Mouse (Mus musculus) heart, postnatal 0 days (tissue): ENCODE results near the gene Ptx4. TPM values are rescaled to one million over a fixed set of nuclear protein-coding genes. Genes with fewer than 3 reads are reported as not detected.
"Not testable (repeated sequence)": the region's sequence is repeated elsewhere in the genome, so short reads cannot be mapped to it uniquely, and the experiment has no call there.

Experiments used
- ATAC-seq: fragments of 200-750 bp; cut with Nextera tagmentation; 2 replicates; pipeline ENCODE4 v1.8.0; 2017; ENCODE audit warnings: low read depth, moderate number of reproducible peaks, moderate library complexity; ENCODE audit not compliant: insufficient read depth
- DNase-seq: peaks from one replicate; pipeline ENCODE4 v3.0.0-alpha.2; 2016; ENCODE audit warnings: low spot score
- H3K27ac ChIP-seq: fragments of 300-500 bp; sonication (generic); 2 replicates; pipeline ENCODE4 v1.5.1; 2014; ENCODE audit warnings: low read depth, mild to moderate bottlenecking
- H3K27me3 ChIP-seq: fragments of 300-500 bp; sonication (generic); 2 replicates; pipeline ENCODE4 v1.6.1; 2014; ENCODE audit warnings: low read length, mixed read lengths; ENCODE audit not compliant: control insufficient read depth, insufficient read depth
- H3K36me3 ChIP-seq: fragments of 300-500 bp; sonication (generic); replicated peaks from 2 replicates; pipeline ENCODE4 v1.6.1; 2014; ENCODE audit warnings: low read length, mixed read lengths; ENCODE audit not compliant: control insufficient read depth, insufficient read depth
- H3K4me1 ChIP-seq: fragments of 300-500 bp; sonication (generic); 2 replicates; pipeline ENCODE4 v1.6.1; 2014; ENCODE audit warnings: antibody characterized with exemption; ENCODE audit not compliant: control insufficient read depth, insufficient read depth
- H3K4me2 ChIP-seq: fragments of 300-500 bp; sonication (generic); 2 replicates; pipeline ENCODE4 v1.6.1; 2014; ENCODE audit warnings: low read depth, mild to moderate bottlenecking, low read length, moderate library complexity
- H3K4me3 ChIP-seq: fragments of 300-500 bp; sonication (generic); 2 replicates; pipeline ENCODE4 v1.5.1; 2014; ENCODE audit warnings: low read depth, low read length
- H3K9ac ChIP-seq: fragments of 300-500 bp; sonication (generic); replicated peaks from 2 replicates; pipeline ENCODE4 v1.6.1; 2014; ENCODE audit warnings: low read depth, low read length, mixed read lengths
- H3K9me3 ChIP-seq: fragments of 300-500 bp; sonication (generic); replicated peaks from 2 replicates; pipeline ENCODE4 v1.6.1; 2016; ENCODE audit warnings: low read length; ENCODE audit not compliant: control insufficient read depth
- CTCF ChIP-seq: IDR thresholded peaks from 2 replicates; pipeline ENCODE4 v1.5.1; 2016; ENCODE audit warnings: antibody characterized with exemption, control low read depth, low read depth
- EP300 ChIP-seq: IDR thresholded peaks from 2 replicates; pipeline ENCODE4 v1.6.1; 2016; ENCODE audit warnings: antibody characterized with exemption, low read depth
- WGBS: fragments of 180-500 bp; shearing (Covaris S2); extraction: QIAGEN DNeasy Blood & Tissue Kit; methylation state at CpG from one replicate; pipeline ENCODE4 v1.1.7; 2014; 5-methylcytosine and 5-hydroxymethylcytosine counted together
- polyA plus RNA-seq: library from polyadenylated mRNA; unstranded; fragments of >200 nt; fragmentation: Nextera tagmentation; extraction: Ambion mirVana; gene quantifications from 2 replicates; pipeline ENCODE4 v1.2.1, GENCODE M21; 2015
- total RNA-seq: library from RNA; depleted of rRNA; stranded (reverse); fragments of >200 nt; gene quantifications from 2 replicates; pipeline ENCODE4 v1.2.3, GENCODE M21; 2014; ENCODE audit warnings: low replicate concordance

Gene Ptx4
- total and polyA plus RNA-seq, 2 experiments from 2014 or later, result 0.22 TPM; not detected in 1

GRCm38 (mm10) chr17:25114908-25115645 lies 5.5 kb upstream of the Ptx4 start:
- H3K4me3 ChIP-seq, result peak overlapping the region; percentile 49
- H3K36me3 ChIP-seq, result peaks cover 9% of the 10 kb centered on the region; the same call in 1 of the 2 replicates
- H3K4me2 ChIP-seq, result peak overlapping the region; percentile 77
- ATAC-seq, result peak; percentile 37
- H3K27me3 ChIP-seq, result no peaks in the 10 kb centered on the region
- no peaks in the 10 kb centered on the region for H3K9me3 ChIP-seq
- H3K4me1 ChIP-seq, result peaks cover 19% of the 10 kb centered on the region
- WGBS, result 11% methylated on average over 23 of the region's 23 CpGs
- peak overlapping the region; percentile 88 for H3K27ac ChIP-seq
- DNase-seq, result peak; percentile 29
- TF ChIP-seq CTCF (no peak), EP300 (no peak)
- H3K9ac ChIP-seq, result peak overlapping the region; percentile 56

GRCm38 (mm10) chr17:25115664-25116432 lies 4.7 kb upstream of the Ptx4 start, which contains the start of gene Telo2:
Telo2 (minus strand) TSS chr17:25115967.
- Histone ChIP-seq H3K4me2 (peak within 1 kb of the TSS; percentile 77), H3K27ac (peak within 1 kb of the TSS; percentile 88), H3K4me1 (peaks cover 19% of the 10 kb centered on the region), H3K9me3 (no peaks in the 10 kb centered on the region), H3K27me3 (no peaks in the 10 kb centered on the region), H3K9ac (peak within 1 kb of the TSS; percentile 56), H3K36me3 (0 out of 2 replicates have a peak, but pooled peaks cover 2% of the 10 kb centered on the region), H3K4me3 (peak within 1 kb of the TSS; percentile 49)
- ATAC-seq (peak; percentile 94), DNase-seq (peak; percentile 81)
- TF ChIP-seq CTCF (no peak), EP300 (no peak)
- WGBS, result 7% methylated on average over 40 of the region's 40 CpGs

GRCm38 (mm10) chr17:25117263-25117662 lies 3.3 kb upstream of the Ptx4 start:
- ATAC-seq (no peak), DNase-seq (no peak)
- 24% methylated on average over 4 of the region's 4 CpGs for WGBS
- TF ChIP-seq EP300 (no peak), CTCF (peak; percentile 16; the same call in 1 of the 2 replicates)
- Histone ChIP-seq H3K9ac (no peak overlapping the region), H3K4me3 (no peak overlapping the region), H3K4me2 (no peak overlapping the region), H3K27me3 (no peaks in the 10 kb centered on the region), H3K9me3 (no peaks in the 10 kb centered on the region), H3K36me3 (no peaks in the 10 kb centered on the region), H3K4me1 (peaks cover 11% of the 10 kb centered on the region), H3K27ac (no peak overlapping the region)

- H3K27me3 ChIP-seq, result no peaks in the 10 kb centered on the region
Measured at GRCm38 (mm10) chr17:25123979-25124378, 3.4 kb downstream of the Ptx4 start.

GRCm38 (mm10) chr17:25125442-25126060 lies 5.0 kb downstream of the Ptx4 start:
- not testable (repeated sequence) for H3K27ac ChIP-seq, ATAC-seq, H3K9me3 ChIP-seq, H3K4me2 ChIP-seq, H3K27me3 ChIP-seq, DNase-seq, H3K4me1 ChIP-seq, H3K9ac ChIP-seq, H3K4me3 ChIP-seq, H3K36me3 ChIP-seq
- 57% methylated on average over 3 of the region's 3 CpGs for WGBS

More at GRCm38 (mm10) chr17:25123979-25124378, 3.4 kb downstream of the Ptx4 start:
- DNase-seq, result no peak
- H3K9me3 ChIP-seq, result no peaks in the 10 kb centered on the region
- no peak; the same call in 1 of the 2 replicates for TF ChIP-seq CTCF
- no peak for TF ChIP-seq EP300
- H3K4me2 ChIP-seq, result no peak overlapping the region
- no peaks in the 10 kb centered on the region for H3K4me1 ChIP-seq
- ATAC-seq, result no peak
- H3K9ac ChIP-seq, result no peak overlapping the region
- no peak overlapping the region for H3K4me3 ChIP-seq
- 28% methylated on average over 7 of the region's 7 CpGs for WGBS
- no peaks in the 10 kb centered on the region for H3K36me3 ChIP-seq
- no peak overlapping the region for H3K27ac ChIP-seq
